In the genomic region with DNA sequence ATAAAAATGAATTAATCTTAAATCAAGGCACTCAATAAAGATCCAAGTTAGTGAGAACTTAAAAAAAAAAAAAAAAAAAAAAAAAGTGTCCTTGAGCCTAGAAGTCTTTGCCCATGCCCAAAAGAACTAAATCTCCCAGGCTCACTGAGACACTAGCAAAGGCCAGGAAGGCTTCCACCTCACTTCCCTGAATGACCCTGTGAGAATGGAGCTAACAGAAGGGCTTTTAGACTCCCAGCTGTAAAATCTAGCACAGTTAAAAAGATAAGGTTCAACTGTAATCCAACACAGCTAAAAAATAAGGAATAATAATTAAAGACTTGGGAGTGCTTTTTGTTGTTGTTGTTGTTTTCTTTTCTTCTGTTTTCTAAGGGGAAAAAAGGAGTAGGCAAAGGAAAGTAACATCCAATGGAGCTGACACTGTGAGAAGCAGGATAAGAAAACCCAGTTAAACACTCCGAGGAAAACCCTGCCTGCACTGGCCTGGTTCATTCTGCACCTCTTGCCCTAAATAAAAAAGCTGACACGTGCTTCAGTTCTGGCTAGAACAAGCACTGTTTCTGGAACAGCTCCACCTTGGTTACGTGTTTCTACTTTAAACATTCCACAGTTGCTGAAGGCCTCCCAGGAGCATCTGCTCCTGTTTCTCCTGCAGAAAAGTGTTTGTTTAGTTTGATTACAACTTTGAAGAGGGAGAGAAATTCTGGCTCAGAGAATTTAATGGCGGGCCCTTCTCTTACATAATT, we compare ENCODE assay signal across 9 mouse cellular contexts. TPM values are rescaled to one million over a fixed set of nuclear protein-coding genes. Genes with fewer than 3 reads are reported as not detected.
DNase-seq lines count a peak whose midpoint lies in the region; ATAC-seq and TF ChIP-seq lines count a peak whose summit lies in the region.
"Had no signal": no experiment of that assay in that cellular context is flagged by ENCODE, and none has a peak within 500 bp of the region (broad histone marks: within the 10 kb centered on the region; RNA-seq: fewer than 3 reads in every experiment).

No protein-coding gene starts in this region.

- H3K4me3 ChIP-seq in forebrain, postnatal 0 days (ENCODE audit: low read depth, low read length): no peak overlapping the region
- H3K4me3 ChIP-seq in forebrain, embryonic 16.5 days (replicated peaks; ENCODE audit: low read length): no peak overlapping the region
- H3K4me3 ChIP-seq in intestine, embryonic 16.5 days (ENCODE audit: low read length): no peak overlapping the region
- H3K4me3 ChIP-seq in thymus, adult 2 months (ENCODE audit: control insufficient read depth, insufficient read depth, low read length): no peak overlapping the region
- H3K4me3 ChIP-seq: erythroblast, embryonic 14.5 days had no signal

- no peaks in the 10 kb centered on the region for H3K9me3 ChIP-seq in forebrain, postnatal 0 days (ENCODE audit: low read length)
- H3K9me3 ChIP-seq in forebrain, embryonic 16.5 days (ENCODE audit: control insufficient read depth, low read length): no peaks in the 10 kb centered on the region
- no peaks in the 10 kb centered on the region for H3K9me3 ChIP-seq in intestine, embryonic 16.5 days (ENCODE audit: control insufficient read depth, low read length)

- 17% methylated on average over 4 of the region's 4 CpGs for WGBS in forebrain, postnatal 0 days
- WGBS in forebrain, embryonic 16.5 days: 13% methylated on average over 4 of the region's 4 CpGs
- 13% methylated on average over 4 of the region's 4 CpGs for WGBS in intestine, embryonic 16.5 days
- whole genome bisulfite sequencing in thymus, adult 2 months: 86% methylated on average over 4 of the region's 4 CpGs

- H3K36me3 ChIP-seq in forebrain, postnatal 0 days (ENCODE audit: insufficient read depth): no peaks in the 10 kb centered on the region
- no peaks in the 10 kb centered on the region for H3K36me3 ChIP-seq in forebrain, embryonic 16.5 days (ENCODE audit: control insufficient read depth, insufficient read depth)
- no peaks in the 10 kb centered on the region for H3K36me3 ChIP-seq in intestine, embryonic 16.5 days (ENCODE audit: control insufficient read depth, insufficient read depth, low read length)
- no peaks in the 10 kb centered on the region for H3K36me3 ChIP-seq in thymus, adult 2 months (ENCODE audit: control insufficient read depth, insufficient read depth, low read length)

- TF ChIP-seq CTCF in forebrain, postnatal 0 days (IDR thresholded peaks at IDR 0.05; ENCODE audit: low read depth): no peak
- no peak for TF ChIP-seq CTCF in thymus, adult 2 months (IDR thresholded peaks at IDR 0.05; ENCODE audit: borderline replicate concordance, control insufficient read depth, extremely low read depth, insufficient read depth, low read length, poor library complexity)

- no peak for TF ChIP-seq POLR2A in thymus, adult 2 months (IDR thresholded peaks at IDR 0.05; ENCODE audit: control insufficient read depth, extremely low read depth, insufficient read depth, low read length, poor library complexity)

- H3K27me3 ChIP-seq in forebrain, postnatal 0 days (ENCODE audit: insufficient read depth, low read length): no peaks in the 10 kb centered on the region
- H3K27me3 ChIP-seq in forebrain, embryonic 16.5 days (replicated peaks; ENCODE audit: control insufficient read depth, insufficient read depth, low read length): no peaks in the 10 kb centered on the region
- no peaks in the 10 kb centered on the region for H3K27me3 ChIP-seq in intestine, embryonic 16.5 days (replicated peaks; ENCODE audit: control insufficient read depth, insufficient read depth, low read length)
- H3K27me3 ChIP-seq in thymus, adult 2 months (ENCODE audit: control insufficient read depth, insufficient read depth, low read length): no peaks in the 10 kb centered on the region

- no peak overlapping the region for H3K4me2 ChIP-seq in forebrain, postnatal 0 days (ENCODE audit: low read depth)
- H3K4me2 ChIP-seq in forebrain, embryonic 16.5 days (ENCODE audit: low read length): no peak overlapping the region
- no peak overlapping the region for H3K4me2 ChIP-seq in intestine, embryonic 16.5 days (ENCODE audit: low read depth, low read length)

- H3K27ac ChIP-seq in forebrain, postnatal 0 days (ENCODE audit: low read depth, low read length): no peak overlapping the region
- no peak overlapping the region for H3K27ac ChIP-seq in forebrain, embryonic 16.5 days (ENCODE audit: low read length)
- H3K27ac ChIP-seq in intestine, embryonic 16.5 days (ENCODE audit: low read length): no peak overlapping the region
- H3K27ac ChIP-seq in thymus, adult 2 months (ENCODE audit: control insufficient read depth, insufficient read depth, low read length): no peak overlapping the region

- DNase-seq in forebrain, postnatal 0 days: peak; percentile 44
- peak; percentile 34 to 70 for DNase-seq in right cerebral cortex, adult 2 months (ENCODE audit: low spot score in 2 of 2)
- no peak for DNase-seq in right cerebral cortex, postnatal 14 days
- peak; percentile 70 for DNase-seq in lung, postnatal 10 days
- no peak for DNase-seq in spleen, postnatal 4 days (ENCODE audit: low spot score in 2 of 2)
- DNase-seq in thymus, adult 2 months: no peak

- H3K4me1 ChIP-seq in forebrain, postnatal 0 days (ENCODE audit: insufficient read depth): peaks cover 15% of the 10 kb centered on the region
- peaks cover 20% of the 10 kb centered on the region for H3K4me1 ChIP-seq in forebrain, embryonic 16.5 days (replicated peaks; ENCODE audit: control insufficient read depth, insufficient read depth, low read length)
- H3K4me1 ChIP-seq in intestine, embryonic 16.5 days (ENCODE audit: control insufficient read depth, insufficient read depth, low read length): peaks cover 20% of the 10 kb centered on the region
- H3K4me1 ChIP-seq in thymus, adult 2 months (replicated peaks; ENCODE audit: control insufficient read depth, insufficient read depth, low read length): peaks cover 6% of the 10 kb centered on the region

- H3K9ac ChIP-seq in forebrain, postnatal 0 days: no peak overlapping the region
- no peak overlapping the region for H3K9ac ChIP-seq in forebrain, embryonic 16.5 days (replicated peaks; ENCODE audit: low read depth, low read length)
- no peak overlapping the region for H3K9ac ChIP-seq in intestine, embryonic 16.5 days (ENCODE audit: low read depth, low read length)

- no peak for ATAC-seq in forebrain, postnatal 0 days
- ATAC-seq in forebrain, embryonic 16.5 days: no peak
- peak; percentile 55 for ATAC-seq in intestine, embryonic 16.5 days

RNA-seq across cellular contexts. Expression of gene Znrf3, which starts 23.0 kb away (rescaled TPM):
- total RNA-seq in forebrain, postnatal 0 days (2014; rRNA removed): 7.5 and 9.1 TPM in 2 replicates
- 4.6 and 8.3 TPM in 2 replicates for polyA plus RNA-seq in forebrain, postnatal 0 days (2015; fragmentation: Nextera tagmentation; extraction: Ambion mirVana)
- 6.9 and 7.2 TPM in 2 replicates for polyA plus RNA-seq in forebrain, embryonic 16.5 days (2015; fragmentation: Nextera tagmentation; extraction: Ambion mirVana)
- polyA plus RNA-seq in intestine, embryonic 16.5 days (2015; fragmentation: Nextera tagmentation; extraction: Ambion mirVana): 6.8 and 7.3 TPM in 2 replicates
- 17.3 and 22.4 TPM in 2 replicates for polyA plus RNA-seq in thymus, adult 2 months (2012; rRNA removed)

Comparison
In these comparisons a context has a peak if more than half of its experiments do, and no peak if none do; other contexts are left out.
1. DNase-seq: peak in forebrain, postnatal 0 days (single experiment), right cerebral cortex, adult 2 months (2 of 2) and lung, postnatal 10 days (single experiment); none in right cerebral cortex, postnatal 14 days (single experiment), spleen, postnatal 4 days (0 of 2) and thymus, adult 2 months (single experiment).